Mouse (Mus musculus) heart, postnatal 0 days (tissue): ENCODE data around the gene Tigar.

Experiments
- CTCF ChIP-seq: IDR thresholded peaks from 2 replicates; pipeline ENCODE4 v1.5.1; 2016; ENCODE audit warnings: antibody characterized with exemption, control low read depth, low read depth
- EP300 ChIP-seq: IDR thresholded peaks from 2 replicates; pipeline ENCODE4 v1.6.1; 2016; ENCODE audit warnings: antibody characterized with exemption, low read depth

- TF ChIP-seq EP300 (no peak), CTCF (no peak)
Measured at GRCm38 (mm10) chr6:127050847-127051246, 58.5 kb downstream of the Tigar start.
